Mouse (Mus musculus): Measurements from ENCODE around the gene Tceal8.
"Not testable (repeated sequence)": the region's sequence is repeated elsewhere in the genome, so short reads cannot be mapped to it uniquely, and the experiment has no call there.

The Tceal8 gene

GRCm38 (mm10) chrX:136172118-136172551 lies at the start of gene Tceal8:
TSS of gene Tceal8 (minus strand) at chrX:136172342.
- DNase-seq (ENCODE audit: low spot score) = peak; percentile 58

GRCm38 (mm10) chrX:136216303-136216702 lies 44.2 kb upstream of the Tceal8 start:
- DNase-seq (ENCODE audit: low spot score) = no peak

- not testable (repeated sequence) for DNase-seq (ENCODE audit: low spot score)
These were observed 42.9 kb upstream of the Tceal8 start, which contains the start of the genes Tceal7 and Bex1 for GRCm38 (mm10) chrX:136214729-136215677. TSS of gene Tceal7 (plus strand) at chrX:136214779. TSS of gene Bex1 (minus strand) at chrX:136215513.

- no peak for DNase-seq (ENCODE audit: low spot score)
These were observed 41.3 kb upstream of the Tceal8 start for GRCm38 (mm10) chrX:136213396-136213795.

- no peak for DNase-seq (ENCODE audit: low spot score)
These were observed 32.3 kb upstream of the Tceal8 start for GRCm38 (mm10) chrX:136204406-136204805.

GRCm38 (mm10) chrX:136203664-136204066 lies 31.5 kb upstream of the Tceal8 start, which contains the start of gene Tceal5:
TSS of gene Tceal5 (minus strand) at chrX:136203876.
- DNase-seq (ENCODE audit: low spot score) = no peak

GRCm38 (mm10) chrX:136203257-136203656 lies 31.1 kb upstream of the Tceal8 start:
- no peak for DNase-seq (ENCODE audit: low spot score)

GRCm38 (mm10) chrX:136196873-136197272 lies 24.7 kb upstream of the Tceal8 start:
- DNase-seq (ENCODE audit: low spot score) = peak; percentile 26

GRCm38 (mm10) chrX:136195193-136195944 lies 23.2 kb upstream of the Tceal8 start:
- DNase-seq (ENCODE audit: low spot score) = no peak

GRCm38 (mm10) chrX:136183107-136183506 lies 11.0 kb upstream of the Tceal8 start:
- no peak for DNase-seq (ENCODE audit: low spot score)

- DNase-seq (ENCODE audit: low spot score) = no peak
These were observed 8.9 kb upstream of the Tceal8 start for GRCm38 (mm10) chrX:136180897-136181553.

- no peak for DNase-seq (ENCODE audit: low spot score)
These were observed 644 bp upstream of the Tceal8 start for GRCm38 (mm10) chrX:136172786-136173185.

- peak; percentile 66 for DNase-seq (ENCODE audit: low spot score)
These were observed 689 bp downstream of the Tceal8 start for GRCm38 (mm10) chrX:136171189-136172117.

GRCm38 (mm10) chrX:136170625-136171024 lies 1.5 kb downstream of the Tceal8 start:
- peak; percentile 7 for DNase-seq (ENCODE audit: low spot score)

- no peak for DNase-seq (ENCODE audit: low spot score)
These were observed 27.9 kb downstream of the Tceal8 start for GRCm38 (mm10) chrX:136144195-136144594.

- no peak for DNase-seq (ENCODE audit: low spot score)
These were observed 28.4 kb downstream of the Tceal8 start for GRCm38 (mm10) chrX:136143711-136144110.

- no peak for DNase-seq (ENCODE audit: low spot score)
These were observed 30.8 kb downstream of the Tceal8 start for GRCm38 (mm10) chrX:136141385-136141784.

- not testable (repeated sequence) for DNase-seq (ENCODE audit: low spot score)
These were observed 32.5 kb downstream of the Tceal8 start for GRCm38 (mm10) chrX:136139640-136140004.

- DNase-seq (ENCODE audit: low spot score) = not testable (repeated sequence)
These were observed 33.1 kb downstream of the Tceal8 start, which contains the start of gene Bex4 for GRCm38 (mm10) chrX:136138827-136139639. TSS of gene Bex4 (plus strand) at chrX:136138996.

- no peak for DNase-seq (ENCODE audit: low spot score)
These were observed 36.6 kb downstream of the Tceal8 start for GRCm38 (mm10) chrX:136135559-136135958.
